Mouse (Mus musculus): Measurements from ENCODE around the gene Dennd1c.
A peak's percentile ranks its signal among the peaks of the same experiment; 100 is the strongest.

DNA sequence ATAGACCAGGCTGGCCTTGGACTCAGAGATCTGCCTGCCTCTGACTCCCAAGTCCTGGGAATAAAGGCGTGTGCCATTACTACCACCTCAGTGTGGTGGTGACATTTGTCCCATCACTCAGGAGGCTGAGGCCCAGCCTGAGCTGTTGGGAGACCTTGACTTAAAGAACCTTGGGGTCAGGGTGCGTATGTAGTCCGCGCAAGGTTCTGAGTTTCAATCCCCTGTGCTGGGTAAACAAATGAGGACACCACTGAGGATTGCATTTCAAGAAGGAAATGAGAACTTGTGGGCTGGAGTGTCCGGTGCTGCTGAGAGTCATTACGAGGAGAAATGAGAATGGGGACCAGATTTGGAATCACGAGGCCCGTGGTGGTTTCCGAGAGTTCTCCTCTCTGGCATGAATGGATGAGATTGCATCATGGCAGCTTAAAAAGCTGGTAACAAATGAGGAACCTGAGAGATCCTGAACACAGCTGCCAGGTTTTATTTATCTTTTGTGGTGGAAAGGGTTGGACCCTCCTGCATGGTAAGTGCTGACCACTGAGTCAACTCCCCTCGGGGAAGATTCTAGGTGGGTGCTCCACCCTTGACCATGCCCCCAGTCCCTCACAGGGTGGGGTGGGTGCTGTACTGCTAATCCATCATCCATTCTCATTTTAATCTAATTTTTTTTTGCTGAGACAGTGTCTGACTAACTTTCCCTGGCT is 34.6 kb upstream of the Dennd1c start:
- TF ChIP-seq RCOR1 (conservative IDR thresholded peaks at IDR 0.05; ENCODE audit: low read depth, low read length) (peak; percentile 45; the same call in 1 of the 2 replicates), EP300 (IDR thresholded peaks at IDR 0.05; ENCODE audit: low read length) (peak; percentile 98), CTCF (conservative IDR thresholded peaks at IDR 0.05 in 1 of 2, IDR thresholded peaks at IDR 0.05 in 1 of 2; ENCODE audit: low read depth in 2 of 2, low read length in 2 of 2) (no peak), GABPA (IDR thresholded peaks at IDR 0.05; ENCODE audit: insufficient replicate concordance, low read depth, low read length) (no peak), ZC3H11A (IDR thresholded peaks at IDR 0.05; ENCODE audit: low read depth, low read length) (no peak), USF2 (conservative IDR thresholded peaks at IDR 0.05; ENCODE audit: low read depth, low read length) (no peak), USF1 (IDR thresholded peaks at IDR 0.05; ENCODE audit: low read depth, low read length) (peak; percentile 22; the same call in 1 of the 2 replicates), ZKSCAN1 (IDR thresholded peaks at IDR 0.05; ENCODE audit: borderline replicate concordance, low read depth, low read length) (no peak)
